Comparison of ENCODE assay signal across 8 mouse cellular contexts in the genomic region with DNA sequence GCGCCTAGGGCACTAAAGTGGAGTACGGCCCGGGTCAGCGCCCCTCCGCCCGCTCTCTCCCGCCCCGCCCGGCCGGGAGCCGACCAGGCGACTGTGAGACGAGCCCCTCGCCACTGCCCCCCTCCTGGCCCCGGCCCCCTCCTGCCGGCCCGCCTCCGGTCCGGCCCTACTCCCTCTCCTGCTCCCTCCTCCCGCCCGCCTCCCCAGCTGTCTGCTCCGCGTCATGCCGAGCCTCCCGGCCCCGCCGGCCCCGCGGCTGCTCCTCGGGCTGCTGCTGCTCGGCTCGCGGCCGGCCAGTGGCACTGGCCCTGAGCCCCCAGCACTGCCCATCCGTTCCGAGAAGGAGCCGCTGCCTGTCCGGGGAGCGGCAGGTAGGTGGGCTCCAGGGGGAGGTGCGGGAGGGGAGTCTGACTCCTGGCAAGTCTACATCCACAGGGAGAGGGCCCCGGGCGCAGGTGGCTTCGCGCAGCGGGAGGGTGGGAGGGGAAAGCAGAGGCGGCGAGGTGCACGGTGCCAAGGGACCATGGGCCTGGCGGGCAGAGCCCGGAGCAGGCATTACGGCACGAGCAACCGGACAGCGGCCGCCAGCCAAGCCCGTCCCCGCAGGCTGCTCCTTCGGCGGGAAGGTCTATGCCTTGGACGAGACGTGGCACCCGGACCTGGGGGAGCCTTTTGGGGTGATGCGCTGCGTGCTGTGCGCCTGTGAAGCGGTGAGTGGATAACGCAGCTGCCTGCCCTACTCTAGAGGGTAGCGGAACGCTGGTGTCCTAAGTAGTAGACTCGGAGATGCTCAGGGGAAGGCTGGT. TPM values are rescaled to one million over a fixed set of nuclear protein-coding genes. Genes with fewer than 3 reads are reported as not detected.
A peak's percentile ranks its signal among the peaks of the same experiment; 100 is the strongest.
DNase-seq lines count a peak whose midpoint lies in the region; ATAC-seq and TF ChIP-seq lines count a peak whose summit lies in the region.

A gene (plus strand): TSS at position 203 of the 806 bp plus-strand sequence.

- WGBS in embryonic facial prominence, embryonic 10.5 days: under 1% methylated on average over 69 of the region's 70 CpGs
- WGBS in heart, embryonic 11.5 days (ENCODE audit: insufficient replicate concordance): under 1% methylated on average over 59 of the region's 70 CpGs
- WGBS in kidney, embryonic 16.5 days: under 1% methylated on average over 38 of the region's 70 CpGs
- WGBS in liver, postnatal 0 days (ENCODE audit: insufficient replicate concordance): 2% methylated on average over 39 of the region's 70 CpGs

- no peak for TF ChIP-seq EP300 in liver, postnatal 0 days (IDR thresholded peaks at IDR 0.05; ENCODE audit: low read depth)

- no peaks in the 10 kb centered on the region for H3K9me3 ChIP-seq in embryonic facial prominence, embryonic 10.5 days
- no peaks in the 10 kb centered on the region for H3K9me3 ChIP-seq in heart, embryonic 11.5 days (replicated peaks; ENCODE audit: control insufficient read depth, low read length)
- H3K9me3 ChIP-seq in kidney, embryonic 16.5 days (ENCODE audit: low read length): no peaks in the 10 kb centered on the region
- no peaks in the 10 kb centered on the region for H3K9me3 ChIP-seq in liver, postnatal 0 days (ENCODE audit: low read length)

- peaks cover 74% of the 10 kb centered on the region for H3K27me3 ChIP-seq in embryonic facial prominence, embryonic 10.5 days (replicated peaks; ENCODE audit: low read depth, poor library complexity, severe bottlenecking)
- peaks cover 49% of the 10 kb centered on the region for H3K27me3 ChIP-seq in heart, embryonic 11.5 days (ENCODE audit: control insufficient read depth, insufficient read depth, low read length)
- peaks cover 32% of the 10 kb centered on the region for H3K27me3 ChIP-seq in kidney, embryonic 16.5 days (ENCODE audit: insufficient read depth, low read length)
- H3K27me3 ChIP-seq in liver, postnatal 0 days (ENCODE audit: insufficient read depth, low read length): peaks cover 48% of the 10 kb centered on the region

- DNase-seq in urinary bladder, adult 18-20 months (ENCODE audit: low spot score in 2 of 2): peak; percentile 50 to 62
- DNase-seq in urinary bladder, postnatal 10 days (ENCODE audit: low spot score): no peak
- DNase-seq in embryonic facial prominence, embryonic 10.5 days (ENCODE audit: low spot score): peak; percentile 86
- DNase-seq in liver, postnatal 0 days: peak; percentile 61
- peak; percentile 54 for DNase-seq in ovary, postnatal 14 days (ENCODE audit: low spot score)
- DNase-seq in T-cell, adult 2 months (ENCODE audit: low spot score): no peak

- H3K27ac ChIP-seq in embryonic facial prominence, embryonic 10.5 days (replicated peaks): peak within 1 kb of the TSS; percentile 91
- no peak within 1 kb of the TSS for H3K27ac ChIP-seq in heart, embryonic 11.5 days (ENCODE audit: low read depth, low read length)
- peak within 1 kb of the TSS; percentile 80 for H3K27ac ChIP-seq in kidney, embryonic 16.5 days (ENCODE audit: low read length)
- H3K27ac ChIP-seq in liver, postnatal 0 days (ENCODE audit: low read depth): peak within 1 kb of the TSS; percentile 66

- no peak for TF ChIP-seq CTCF in liver, postnatal 0 days (IDR thresholded peaks at IDR 0.05; ENCODE audit: low read depth)

- ATAC-seq in heart, embryonic 11.5 days (replicated peaks; ENCODE audit: insufficient number of reproducible peaks, low FRiP score, low TSS enrichment): peak; percentile 69
- ATAC-seq in kidney, embryonic 16.5 days (ENCODE audit: low FRiP score, low TSS enrichment): peak; percentile 89
- peak; percentile 37; the same call in 1 of the 2 replicates for ATAC-seq in liver, postnatal 0 days

- peak within 1 kb of the TSS; percentile 76 for H3K4me3 ChIP-seq in embryonic facial prominence, embryonic 10.5 days
- H3K4me3 ChIP-seq in heart, embryonic 11.5 days (ENCODE audit: low read depth, low read length): peak within 1 kb of the TSS; percentile 63
- H3K4me3 ChIP-seq in kidney, embryonic 16.5 days (ENCODE audit: low read length): peak within 1 kb of the TSS; percentile 68
- peak within 1 kb of the TSS; percentile 58 for H3K4me3 ChIP-seq in liver, postnatal 0 days (ENCODE audit: low read depth, low read length)

- H3K4me2 ChIP-seq in heart, embryonic 11.5 days: peak within 1 kb of the TSS; percentile 99
- peak within 1 kb of the TSS; percentile 100 for H3K4me2 ChIP-seq in kidney, embryonic 16.5 days (replicated peaks; ENCODE audit: low read depth, low read length)
- H3K4me2 ChIP-seq in liver, postnatal 0 days (ENCODE audit: low read depth, low read length): peak within 1 kb of the TSS; percentile 92

- H3K36me3 ChIP-seq in embryonic facial prominence, embryonic 10.5 days (replicated peaks): no peaks in the 10 kb centered on the region
- no peaks in the 10 kb centered on the region for H3K36me3 ChIP-seq in heart, embryonic 11.5 days (ENCODE audit: control insufficient read depth, insufficient read depth, low read length)
- no peaks in the 10 kb centered on the region for H3K36me3 ChIP-seq in kidney, embryonic 16.5 days (ENCODE audit: insufficient read depth, low read length)
- H3K36me3 ChIP-seq in liver, postnatal 0 days (replicated peaks; ENCODE audit: insufficient read depth, low read length): no peaks in the 10 kb centered on the region

- H3K4me1 ChIP-seq in embryonic facial prominence, embryonic 10.5 days: peaks cover 41% of the 10 kb centered on the region
- H3K4me1 ChIP-seq in heart, embryonic 11.5 days (ENCODE audit: control insufficient read depth, insufficient read depth, low read length): peaks cover 6% of the 10 kb centered on the region; the same call in 1 of the 2 replicates
- peaks cover 28% of the 10 kb centered on the region for H3K4me1 ChIP-seq in kidney, embryonic 16.5 days (ENCODE audit: insufficient read depth, low read length)
- H3K4me1 ChIP-seq in liver, postnatal 0 days (ENCODE audit: insufficient read depth): peaks cover 22% of the 10 kb centered on the region

- H3K9ac ChIP-seq in heart, embryonic 11.5 days (ENCODE audit: low read depth, low read length): peak within 1 kb of the TSS; percentile 75
- H3K9ac ChIP-seq in kidney, embryonic 16.5 days (replicated peaks; ENCODE audit: low read length): peak within 1 kb of the TSS; percentile 80
- H3K9ac ChIP-seq in liver, postnatal 0 days (replicated peaks): peak within 1 kb of the TSS; percentile 60

RNA-seq across cellular contexts. Expression of the gene that starts here (rescaled TPM):
- polyA plus RNA-seq in embryonic facial prominence, embryonic 10.5 days (2016; fragmentation: Nextera tagmentation; extraction: Ambion mirVana): 1.3 and 1.4 TPM in 2 replicates
- 0.21 and 0.42 TPM in 2 replicates for polyA plus RNA-seq in heart, embryonic 11.5 days (2014; fragmentation: Nextera tagmentation; extraction: Ambion mirVana)
- polyA plus RNA-seq in kidney, embryonic 16.5 days (2015; fragmentation: Nextera tagmentation; extraction: Ambion mirVana): 5.4 and 5.9 TPM in 2 replicates
- polyA plus RNA-seq in liver, postnatal 0 days (2015; fragmentation: Nextera tagmentation; extraction: Ambion mirVana): 0.34 and 0.45 TPM in 2 replicates

Comparison
In these comparisons a context has a peak if more than half of its experiments do, and no peak if none do; other contexts are left out.
1. DNase-seq: peak in urinary bladder, adult 18-20 months (2 of 2), embryonic facial prominence, embryonic 10.5 days (single experiment) and ovary, postnatal 14 days (single experiment); none in urinary bladder, postnatal 10 days (single experiment) and T-cell, adult 2 months (single experiment).
2. Peak in ATAC-seq, H3K4me3 ChIP-seq, H3K9ac ChIP-seq and H3K4me2 ChIP-seq in heart, embryonic 11.5 days; RNA of the gene not detected or under 1 TPM.
3. Peak in DNase-seq, ATAC-seq, H3K4me3 ChIP-seq, H3K27ac ChIP-seq, H3K9ac ChIP-seq and H3K4me2 ChIP-seq in liver, postnatal 0 days; RNA of the gene not detected or under 1 TPM.
4. ATAC-seq: peak in every context shown above with its lines; median percentile 89 in kidney, embryonic 16.5 days; 69 in heart, embryonic 11.5 days; 37 in liver, postnatal 0 days.
5. Peak in every context shown above with its lines, with median percentiles within 50 percentile points of each other: H3K4me3 ChIP-seq, H3K4me2 ChIP-seq and H3K9ac ChIP-seq.